Mouse (Mus musculus) cerebellum, adult 2 months (tissue): ENCODE results near the gene Tnfrsf13b.

ENCODE experiments used
- CTCF ChIP-seq: fragments of 200-500 bp; IDR thresholded peaks from 2 replicates; pipeline ENCODE4 v1.5.1; 2011; ENCODE audit warnings: low read depth, mild to moderate bottlenecking, control low read depth, low read length, moderate library complexity, borderline replicate concordance; ENCODE audit not compliant: insufficient read depth
- POLR2A ChIP-seq: fragments of 200-500 bp; IDR thresholded peaks from 2 replicates; pipeline ENCODE4 v1.6.1; 2011; ENCODE audit warnings: low read length, control low read depth, borderline replicate concordance; ENCODE audit not compliant: insufficient read depth

DNA sequence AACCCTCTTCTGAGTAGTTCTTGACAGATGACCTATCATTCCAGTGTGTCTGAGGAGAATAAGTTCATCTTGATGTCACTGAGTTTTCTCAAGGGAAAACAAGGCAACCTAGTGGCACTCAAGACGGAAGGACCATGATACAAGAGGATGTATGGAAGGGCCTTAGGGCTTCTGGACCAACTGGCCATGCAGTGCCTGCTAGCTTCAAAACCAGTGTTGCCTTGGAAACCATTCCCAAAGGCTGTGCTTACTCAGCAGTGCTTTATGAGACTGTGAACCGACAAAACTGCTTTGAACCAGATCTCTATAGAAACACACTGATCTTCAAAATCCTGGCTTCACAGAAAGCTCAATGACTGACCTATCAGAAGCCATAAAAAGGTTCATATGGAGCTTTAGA lies 64.2 kb downstream of the Tnfrsf13b start:
- no peak for TF ChIP-seq CTCF
- no peak for TF ChIP-seq POLR2A
